Mouse (Mus musculus) liver, embryonic 11.5 days (tissue): ENCODE results near the gene Pomt2. TPM values are rescaled to one million over a fixed set of nuclear protein-coding genes. Genes with fewer than 3 reads are reported as not detected.

Source experiments
- ATAC-seq: fragments of 200-750 bp; cut with Nextera tagmentation; replicated peaks from 2 replicates; pipeline ENCODE4 v1.8.0; 2017; ENCODE audit warnings: moderate number of reproducible peaks, mild to moderate bottlenecking, moderate TSS enrichment, moderate library complexity; ENCODE audit not compliant: low FRiP score
- DNase-seq: peaks from one replicate; pipeline ENCODE4 v3.0.0-alpha.2; 2017; ENCODE audit warnings: low spot score
- H3K27ac ChIP-seq: fragments of 300-500 bp; sonication (generic); 2 replicates; pipeline ENCODE4 v1.5.1; 2014; ENCODE audit warnings: mild to moderate bottlenecking, low read depth, low read length, control low read depth
- H3K27me3 ChIP-seq: fragments of 300-500 bp; sonication (generic); replicated peaks from 2 replicates; pipeline ENCODE4 v1.6.1; 2014; ENCODE audit warnings: low read length, mixed read lengths; ENCODE audit not compliant: control insufficient read depth, insufficient read depth
- H3K36me3 ChIP-seq: fragments of 300-500 bp; sonication (generic); 2 replicates; pipeline ENCODE4 v1.6.1; 2014; ENCODE audit warnings: mild to moderate bottlenecking, low read length, moderate library complexity, mixed read lengths; ENCODE audit not compliant: control insufficient read depth, insufficient read depth
- H3K4me1 ChIP-seq: fragments of 300-500 bp; sonication (generic); replicated peaks from 2 replicates; pipeline ENCODE4 v1.6.1; 2014; ENCODE audit warnings: low read length, mixed read lengths; ENCODE audit not compliant: control insufficient read depth, insufficient read depth
- H3K4me2 ChIP-seq: fragments of 300-500 bp; sonication (generic); 2 replicates; pipeline ENCODE4 v1.6.1; 2014; ENCODE audit warnings: mild to moderate bottlenecking, control low read depth, moderate library complexity
- H3K4me3 ChIP-seq: fragments of 300-500 bp; sonication (generic); 2 replicates; pipeline ENCODE4 v1.5.1; 2014; ENCODE audit warnings: low read depth, low read length, control low read depth
- H3K9ac ChIP-seq: fragments of 300-500 bp; sonication (generic); 2 replicates; pipeline ENCODE4 v1.6.1; 2014; ENCODE audit warnings: low read depth, low read length, control low read depth
- H3K9me3 ChIP-seq: fragments of 300-500 bp; sonication (generic); 2 replicates; pipeline ENCODE4 v1.6.1; 2016; ENCODE audit warnings: low read length, inconsistent platforms, mixed read lengths; ENCODE audit not compliant: control insufficient read depth
- WGBS: fragments of 180-500 bp; shearing (Covaris S2); extraction: QIAGEN DNeasy Blood & Tissue Kit; methylation state at CpG from one replicate; pipeline ENCODE4 v1.1.7; 2014; 5-methylcytosine and 5-hydroxymethylcytosine counted together
- polyA plus RNA-seq: library from polyadenylated mRNA; unstranded; fragments of >200 nt; fragmentation: Nextera tagmentation; extraction: Ambion mirVana; gene quantifications from 2 replicates; pipeline ENCODE4 v1.2.1, GENCODE M21; 2014

Gene Pomt2
- polyA plus RNA-seq = 11.0 and 12.0 TPM in 2 replicates

DNA sequence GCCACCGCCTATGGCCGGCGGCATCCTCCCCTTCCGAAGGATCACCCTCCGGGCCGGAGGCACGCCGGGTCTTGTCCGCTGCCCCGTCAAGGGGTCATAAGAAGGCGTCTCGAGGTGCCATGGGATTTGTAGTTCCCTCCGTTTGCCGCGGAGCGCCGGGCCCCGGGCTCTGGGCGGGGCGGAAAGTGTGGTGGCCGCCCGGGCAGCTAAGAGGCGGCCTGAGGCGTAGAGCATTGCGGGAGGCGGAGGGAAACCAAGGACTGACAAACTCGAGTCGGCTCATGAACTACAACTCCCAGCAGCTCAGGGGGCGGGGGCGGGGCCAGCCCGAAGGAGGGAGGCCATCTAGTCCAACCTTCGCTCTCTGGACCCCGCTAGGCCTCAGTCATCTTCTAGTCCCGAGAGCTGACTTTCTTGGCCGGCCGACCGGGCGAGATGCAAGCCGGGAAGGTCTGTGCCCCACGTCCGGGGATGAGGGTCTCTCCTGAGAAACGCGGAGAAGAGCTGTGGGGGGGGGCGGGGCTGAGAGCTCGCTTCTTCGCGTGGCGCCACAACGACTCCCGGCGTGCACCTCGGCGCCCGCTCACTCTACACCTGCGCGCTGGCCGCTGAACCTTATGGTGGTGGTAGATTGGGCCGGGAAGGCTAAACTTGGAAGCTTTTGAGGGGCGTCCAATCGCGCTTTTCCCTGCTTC is at the start of gene Pomt2:
Pomt2 (minus strand) TSS at position 574 of the 695 bp plus-strand sequence.
- peak within 1 kb of the TSS; percentile 73 for H3K4me3 ChIP-seq
- H3K9ac ChIP-seq = peak within 1 kb of the TSS; percentile 88
- 0 out of 2 replicates have a peak, but pooled peaks cover 4% of the 10 kb centered on the region for H3K9me3 ChIP-seq
- peaks cover 4% of the 10 kb centered on the region for H3K36me3 ChIP-seq
- ATAC-seq (peak; percentile 97), DNase-seq (peak; percentile 91)
- H3K4me1 ChIP-seq = peaks cover 6% of the 10 kb centered on the region
- under 1% methylated on average over 60 of the region's 61 CpGs for WGBS
- no peaks in the 10 kb centered on the region for H3K27me3 ChIP-seq
- H3K27ac ChIP-seq = peak within 1 kb of the TSS; percentile 90
- peak within 1 kb of the TSS; percentile 69 for H3K4me2 ChIP-seq

- ATAC-seq = no peak
- H3K4me3 ChIP-seq = no peak overlapping the region
- DNase-seq = no peak
Measured at GRCm38 (mm10) chr12:87196310-87196709, 48.5 kb upstream of the Pomt2 start.

DNA sequence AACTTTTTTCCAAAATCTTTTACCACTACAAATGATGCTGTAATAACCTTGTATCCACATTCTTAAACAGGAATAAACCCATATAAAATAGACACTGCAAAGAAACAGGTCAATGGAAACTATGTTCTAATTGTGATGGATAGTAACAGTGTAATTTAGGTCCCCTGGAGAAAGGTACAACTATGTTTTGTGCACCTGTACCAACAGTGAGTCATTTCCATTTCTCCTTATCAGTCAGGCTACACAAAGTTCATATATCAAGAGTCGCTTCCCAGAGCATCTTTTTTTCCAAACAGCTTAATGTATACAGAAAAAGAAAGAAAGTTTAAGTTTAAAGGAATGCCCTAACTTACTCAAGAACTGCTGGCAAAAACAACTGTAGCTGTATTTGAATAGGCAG is 47.3 kb upstream of the Pomt2 start:
- no peak for ATAC-seq
- Histone ChIP-seq H3K9ac (no peak overlapping the region), H3K4me1 (peaks cover 5% of the 10 kb centered on the region), H3K4me3 (no peak overlapping the region), H3K4me2 (no peak overlapping the region), H3K9me3 (no peaks in the 10 kb centered on the region), H3K27me3 (no peaks in the 10 kb centered on the region), H3K27ac (no peak overlapping the region), H3K36me3 (no peaks in the 10 kb centered on the region)
- 78% methylated on average over 1 of the region's 1 CpGs for WGBS
- no peak for DNase-seq

More at GRCm38 (mm10) chr12:87196310-87196709, 48.5 kb upstream of the Pomt2 start:
- no peak overlapping the region for H3K9ac ChIP-seq
- H3K4me2 ChIP-seq = no peak overlapping the region
- 0 out of 2 replicates have a peak, but pooled peaks cover 2% of the 10 kb centered on the region for H3K27me3 ChIP-seq
- H3K9me3 ChIP-seq = no peaks in the 10 kb centered on the region
- peaks cover 7% of the 10 kb centered on the region for H3K4me1 ChIP-seq
- no peaks in the 10 kb centered on the region for H3K36me3 ChIP-seq
- H3K27ac ChIP-seq = no peak overlapping the region

- no peak overlapping the region for H3K4me2 ChIP-seq
- WGBS = 69% methylated on average over 3 of the region's 3 CpGs
- no peaks in the 10 kb centered on the region for H3K36me3 ChIP-seq
- no peak for DNase-seq
- no peak overlapping the region for H3K4me3 ChIP-seq
- no peak for ATAC-seq
- no peaks in the 10 kb centered on the region for H3K27me3 ChIP-seq
- no peak overlapping the region for H3K27ac ChIP-seq
- H3K9me3 ChIP-seq = no peaks in the 10 kb centered on the region
- H3K9ac ChIP-seq = no peak overlapping the region
- H3K4me1 ChIP-seq = no peaks in the 10 kb centered on the region
Measured at GRCm38 (mm10) chr12:87193008-87193407, 45.2 kb upstream of the Pomt2 start.

- no peaks in the 10 kb centered on the region for H3K36me3 ChIP-seq
- no peak overlapping the region for H3K4me2 ChIP-seq
- H3K4me1 ChIP-seq = no peaks in the 10 kb centered on the region
- H3K4me3 ChIP-seq = no peak overlapping the region
- ATAC-seq = no peak
- no peak for DNase-seq
- no peak overlapping the region for H3K27ac ChIP-seq
- H3K9ac ChIP-seq = no peak overlapping the region
- 95% methylated on average over 4 of the region's 4 CpGs for WGBS
- no peaks in the 10 kb centered on the region for H3K9me3 ChIP-seq
- no peaks in the 10 kb centered on the region for H3K27me3 ChIP-seq
Measured at GRCm38 (mm10) chr12:87177631-87178030, 29.9 kb upstream of the Pomt2 start.

DNA sequence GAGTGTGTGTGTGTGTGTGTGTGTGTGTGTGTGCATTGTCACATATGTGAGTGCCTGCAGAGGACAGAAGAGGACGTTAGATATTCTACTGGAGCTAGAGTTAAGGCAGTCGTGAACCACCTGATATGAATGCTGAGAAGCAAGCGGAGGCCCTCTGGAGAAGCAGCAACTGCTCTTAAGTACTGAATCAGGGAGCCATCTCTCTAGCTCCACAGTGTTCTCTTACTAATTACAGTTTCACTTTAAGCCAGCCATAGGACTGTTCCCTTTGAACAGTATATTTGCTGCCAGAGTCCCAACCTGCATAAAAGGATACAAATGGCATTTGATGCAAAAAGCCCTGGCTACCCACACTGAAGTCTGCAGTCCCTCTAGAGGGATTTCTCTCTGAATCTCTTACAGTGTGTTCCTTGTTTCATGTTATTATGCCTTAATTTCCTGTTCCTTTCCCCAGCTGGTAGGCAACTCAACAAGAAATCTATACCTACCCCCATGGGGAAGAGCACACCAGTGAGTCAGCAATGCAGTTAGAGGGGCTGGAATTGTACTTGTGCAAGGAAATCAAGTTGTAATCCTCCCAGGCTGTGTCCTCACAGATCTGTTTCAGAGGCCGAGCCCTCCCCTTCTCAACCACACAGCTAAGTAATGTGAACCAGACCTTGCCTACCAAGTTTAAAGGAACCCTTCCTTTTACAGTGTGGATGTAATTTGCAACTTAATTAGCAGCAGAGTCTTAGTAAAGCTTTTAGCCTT is 27.6 kb upstream of the Pomt2 start:
- H3K9ac ChIP-seq = no peak overlapping the region
- no peaks in the 10 kb centered on the region for H3K27me3 ChIP-seq
- H3K9me3 ChIP-seq = no peaks in the 10 kb centered on the region
- DNase-seq (no peak), ATAC-seq (no peak)
- WGBS = 69% methylated on average over 4 of the region's 4 CpGs
- H3K36me3 ChIP-seq = no peaks in the 10 kb centered on the region
- no peak overlapping the region for H3K4me3 ChIP-seq
- no peak overlapping the region for H3K27ac ChIP-seq
- no peak overlapping the region for H3K4me2 ChIP-seq
- no peaks in the 10 kb centered on the region for H3K4me1 ChIP-seq

GRCm38 (mm10) chr12:87160815-87161214 is 13.0 kb upstream of the Pomt2 start:
- ATAC-seq (peak; percentile 75), DNase-seq (no peak)
- Histone ChIP-seq H3K4me3 (no peak overlapping the region), H3K27ac (peak overlapping the region; percentile 67), H3K4me2 (no peak overlapping the region), H3K4me1 (peaks cover 22% of the 10 kb centered on the region), H3K36me3 (peaks cover 15% of the 10 kb centered on the region; the same call in 1 of the 2 replicates), H3K9ac (no peak overlapping the region), H3K27me3 (no peaks in the 10 kb centered on the region), H3K9me3 (no peaks in the 10 kb centered on the region)
- 57% methylated on average over 5 of the region's 5 CpGs for WGBS

- peaks cover 15% of the 10 kb centered on the region; the same call in 1 of the 2 replicates for H3K36me3 ChIP-seq
- H3K9ac ChIP-seq = no peak overlapping the region
- 64% methylated on average over 1 of the region's 1 CpGs for WGBS
- no peak for ATAC-seq
- H3K4me2 ChIP-seq = no peak overlapping the region
- no peaks in the 10 kb centered on the region for H3K9me3 ChIP-seq
- no peak for DNase-seq
- H3K4me3 ChIP-seq = no peak overlapping the region
- peak overlapping the region; percentile 57; the same call in 1 of the 2 replicates for H3K27ac ChIP-seq
- peaks cover 22% of the 10 kb centered on the region for H3K4me1 ChIP-seq
- no peaks in the 10 kb centered on the region for H3K27me3 ChIP-seq
Measured at GRCm38 (mm10) chr12:87160310-87160709, 12.5 kb upstream of the Pomt2 start.
